Mouse (Mus musculus) kidney, postnatal 10 days (tissue): ENCODE measurements around the gene Trp53inp2.
A peak's percentile ranks its signal among the peaks of the same experiment; 100 is the strongest.

ENCODE experiments used
- DNase-seq: peaks from one replicate; pipeline ENCODE4 v3.0.0; 2021; ENCODE audit warnings: mixed read lengths

Trp53inp2 gene

DNA sequence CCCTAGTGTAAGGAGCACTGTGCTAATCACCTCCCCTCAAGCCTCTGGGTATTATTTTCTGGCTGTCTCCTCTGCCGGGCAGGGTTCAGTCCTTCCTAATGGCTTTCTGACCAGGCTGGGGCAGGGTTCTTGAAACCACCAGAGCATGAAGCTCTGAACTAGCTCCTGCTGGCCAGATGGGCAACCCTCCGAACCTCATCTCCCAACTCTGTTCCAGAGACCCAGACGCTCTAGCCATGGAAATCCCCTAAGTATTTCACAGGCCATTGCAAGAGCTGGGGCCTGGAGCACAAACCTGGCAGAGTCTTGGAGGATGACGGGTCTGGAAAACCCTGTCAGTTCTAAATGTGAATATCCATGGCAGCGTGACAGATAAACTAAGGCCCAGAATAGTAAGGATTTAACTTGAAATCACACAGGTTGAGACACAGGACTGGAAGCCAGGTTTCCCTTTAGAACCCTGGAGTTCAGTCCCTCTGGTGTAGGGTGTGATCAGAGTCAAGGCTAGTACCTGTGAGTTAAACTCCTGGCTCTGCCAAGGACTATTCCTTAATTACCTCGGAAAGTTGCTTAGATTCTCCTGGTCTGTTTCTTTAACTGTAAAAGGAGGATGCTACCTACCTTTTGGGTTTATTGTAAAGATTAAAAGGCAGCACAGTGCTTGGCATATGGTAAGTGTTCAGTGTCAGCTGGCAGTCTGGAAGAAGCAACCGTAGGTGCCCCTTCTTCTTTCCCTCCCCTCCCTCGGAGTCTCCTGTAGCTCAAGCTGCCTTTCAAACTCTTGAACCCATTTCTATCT, at the start of gene Trp53inp2:
Trp53inp2 (plus strand) TSS at position 799 of the 799 bp plus-strand sequence.
- DNase-seq: peak; percentile 58

DNA sequence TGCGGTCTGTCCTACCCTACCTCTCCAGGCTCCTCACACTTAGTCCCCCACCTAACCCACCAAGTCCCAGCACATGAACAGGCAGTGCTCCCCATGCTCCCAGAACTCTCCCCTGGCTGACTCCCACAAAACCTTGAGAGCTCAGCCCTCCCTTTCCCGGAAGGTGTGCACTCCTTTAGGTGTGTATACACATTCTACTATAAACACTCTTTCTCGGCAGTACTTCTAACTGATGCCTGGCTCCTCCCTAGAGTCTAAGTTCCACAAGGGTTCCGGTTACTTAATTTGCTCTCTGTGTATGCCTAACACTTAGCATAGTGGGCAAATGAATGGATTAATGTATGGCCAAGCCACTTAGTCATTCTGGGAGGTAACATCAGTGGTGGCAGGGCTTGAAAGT, 49.5 kb upstream of the Trp53inp2 start:
- no peak for DNase-seq

DNA sequence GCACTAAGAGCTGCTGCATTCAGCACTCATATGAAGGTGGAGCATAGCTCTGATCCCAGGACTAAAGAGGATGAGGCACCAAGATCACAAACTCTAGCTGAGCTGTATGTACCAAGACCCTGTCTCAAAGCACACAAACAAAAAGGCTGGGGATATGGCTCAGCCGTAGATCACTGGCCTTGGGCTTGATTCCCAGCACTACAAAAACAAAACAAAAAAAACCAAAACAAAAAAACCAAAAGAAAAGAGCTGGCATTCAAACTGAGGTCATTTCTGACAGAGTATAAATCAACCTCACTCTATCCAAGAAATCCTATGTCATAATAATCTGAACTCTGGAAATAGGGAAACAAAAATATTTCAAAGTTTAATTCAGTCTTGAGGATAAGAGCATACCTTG, 47.4 kb upstream of the Trp53inp2 start:
- no peak for DNase-seq

DNA sequence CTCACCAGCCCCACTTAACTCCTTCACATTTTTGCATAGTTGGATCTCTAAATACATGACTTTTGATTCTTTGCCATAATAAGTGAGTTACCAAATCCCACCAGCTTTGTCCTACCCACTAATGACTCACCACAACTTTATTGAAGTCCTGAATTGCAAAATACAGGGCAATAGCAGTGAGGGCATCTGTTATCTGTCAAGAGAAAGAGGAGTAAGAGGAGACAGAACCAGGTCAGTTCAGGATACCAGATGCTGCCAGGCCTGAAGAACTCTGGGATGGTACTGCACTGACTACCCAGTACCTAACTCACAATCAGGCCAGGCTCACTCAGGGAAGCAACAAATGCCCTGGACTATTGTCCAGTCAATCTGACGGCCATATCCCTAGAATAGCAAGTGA, 45.6 kb upstream of the Trp53inp2 start:
- DNase-seq: no peak

DNA sequence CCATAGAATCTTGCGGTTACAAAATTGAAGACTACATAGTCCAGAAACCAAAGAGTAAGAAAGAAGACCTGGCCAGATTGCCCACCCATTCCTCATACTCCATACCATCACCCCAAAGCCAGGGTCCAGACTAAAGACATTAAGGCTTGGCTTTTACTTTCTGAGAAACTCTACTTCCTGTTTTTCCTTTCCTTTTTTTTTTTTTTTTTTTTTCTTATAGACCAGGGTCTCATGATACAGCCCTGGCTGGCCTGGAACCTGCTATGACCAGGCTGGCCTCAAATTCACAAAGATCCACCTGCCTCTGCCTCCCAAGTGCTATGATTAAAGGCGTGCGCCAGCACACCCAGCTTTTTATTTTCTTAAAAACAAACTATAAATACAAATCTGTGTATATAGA, 44.6 kb upstream of the Trp53inp2 start:
- DNase-seq: no peak

DNA sequence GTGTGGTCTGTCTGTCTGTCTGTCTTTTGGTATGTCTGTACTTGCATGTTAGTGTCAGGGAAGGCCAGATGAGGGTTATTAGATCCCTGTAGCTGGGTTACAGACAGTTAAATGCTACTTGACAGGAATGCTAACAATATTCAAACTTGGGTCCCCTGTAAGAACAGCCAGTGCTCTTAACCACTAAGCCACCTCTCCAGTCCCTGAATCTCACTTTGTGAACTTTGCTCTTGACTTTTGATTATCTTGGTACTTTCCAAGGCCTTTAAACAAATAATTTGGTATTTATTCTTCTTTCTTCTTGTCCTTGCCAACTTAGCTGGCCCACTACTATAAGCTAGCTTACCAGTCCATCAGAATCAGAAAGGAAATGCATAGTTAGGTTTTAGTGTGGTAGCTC, 40.7 kb upstream of the Trp53inp2 start:
- no peak for DNase-seq

DNA sequence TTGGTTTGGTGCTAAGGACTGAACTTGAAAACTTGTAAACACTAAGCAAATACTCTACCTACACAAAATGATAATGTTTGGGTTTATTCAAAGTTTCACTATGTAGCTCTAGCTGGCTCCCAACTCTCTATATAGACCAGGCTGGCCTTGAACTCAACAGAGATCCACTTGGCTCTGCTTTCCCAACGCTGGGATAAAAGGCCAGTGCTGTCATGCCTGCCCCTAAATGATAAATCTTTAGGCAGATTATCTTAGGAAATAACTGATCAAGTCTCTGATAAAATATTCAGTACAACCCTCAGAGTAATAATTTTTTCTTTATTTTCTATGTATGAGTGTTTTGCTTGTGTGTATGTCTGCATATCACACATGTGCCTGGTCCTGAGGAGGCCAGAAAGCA, 34.2 kb upstream of the Trp53inp2 start:
- DNase-seq: no peak

DNA sequence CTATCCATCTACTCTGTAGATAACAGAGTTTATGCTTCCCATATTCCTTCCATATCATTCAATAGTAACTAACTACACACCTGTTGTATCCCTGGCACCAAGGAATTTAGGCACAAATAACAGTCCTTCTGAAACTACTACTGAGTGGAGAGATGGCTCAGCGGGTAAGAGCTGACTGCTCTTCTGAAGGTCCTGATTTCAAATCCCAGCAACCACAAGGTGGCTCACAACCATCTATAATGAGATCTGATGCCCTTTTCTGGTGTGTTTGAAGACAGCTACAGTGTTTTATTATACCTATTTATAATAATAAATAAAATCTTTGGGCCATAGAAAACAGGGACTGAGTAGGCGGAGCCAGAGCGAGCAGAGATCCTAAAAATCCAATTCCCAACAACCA, 26.5 kb upstream of the Trp53inp2 start:
- no peak for DNase-seq

DNA sequence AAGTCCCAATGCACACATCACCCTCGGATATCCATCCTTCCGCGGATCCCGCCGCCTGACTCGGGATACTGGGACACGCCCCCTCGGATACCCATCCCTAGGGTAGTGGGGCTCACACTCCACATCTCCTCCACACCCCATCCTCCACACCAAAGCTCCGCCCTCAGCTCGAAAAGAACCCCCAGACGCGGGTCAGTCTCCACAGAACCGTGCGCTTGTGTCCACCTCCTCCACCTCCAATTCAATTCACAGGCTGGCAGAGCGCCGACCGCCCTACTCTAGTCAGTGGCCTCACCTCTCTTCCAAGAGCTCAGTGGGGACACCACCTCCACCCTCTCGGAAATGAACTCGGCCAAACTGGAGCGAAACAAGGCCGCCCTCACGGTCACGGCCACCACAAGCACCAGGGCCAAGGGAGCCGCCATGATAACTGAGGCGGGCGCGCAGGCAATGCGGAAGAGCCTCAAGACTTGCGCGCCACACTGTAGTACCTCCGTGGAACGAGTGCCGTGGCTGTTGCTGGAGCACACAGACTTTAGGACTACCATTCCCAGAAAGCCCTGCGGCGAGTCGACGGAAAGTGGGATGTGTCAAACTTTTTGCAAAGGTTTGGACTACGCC, 23.8 kb upstream of the Trp53inp2 start, which contains the start of gene Pigu:
Pigu (minus strand) TSS at position 460 of the 621 bp plus-strand sequence.
- DNase-seq: peak; percentile 96

DNA sequence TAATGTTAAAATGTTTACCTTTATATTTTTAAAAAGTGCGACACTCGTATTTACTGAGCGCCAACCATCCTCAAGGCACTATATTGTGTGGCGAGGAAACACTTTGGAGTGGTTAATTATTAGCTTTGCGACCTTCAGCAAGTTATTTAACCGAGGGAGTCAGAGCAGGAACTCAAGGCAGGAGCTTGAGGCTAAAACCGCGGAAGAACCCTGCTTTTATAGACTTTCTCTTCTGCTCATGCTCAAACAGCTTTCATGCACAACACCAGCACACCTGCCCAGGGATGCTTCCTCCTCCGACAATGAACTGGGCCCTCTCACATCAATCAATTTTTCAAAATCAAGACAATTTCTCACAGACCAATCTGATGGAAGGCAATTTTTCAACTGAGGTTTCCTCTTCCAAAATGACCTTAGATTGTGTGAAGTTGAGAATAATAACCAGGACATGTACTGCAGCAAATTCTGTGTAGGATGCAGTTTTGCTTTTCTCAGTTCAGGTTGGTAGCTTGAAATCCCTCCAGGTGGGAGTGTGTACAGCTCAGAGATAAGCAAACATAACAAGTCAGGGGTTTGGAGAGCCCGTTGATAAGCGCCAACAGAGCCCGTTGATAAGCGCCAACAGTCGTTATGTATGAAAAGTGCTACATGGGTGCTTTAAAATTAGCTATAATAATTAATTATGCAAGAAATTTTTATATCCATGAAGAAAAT, 23.0 kb upstream of the Trp53inp2 start:
- DNase-seq: peak; percentile 37

DNA sequence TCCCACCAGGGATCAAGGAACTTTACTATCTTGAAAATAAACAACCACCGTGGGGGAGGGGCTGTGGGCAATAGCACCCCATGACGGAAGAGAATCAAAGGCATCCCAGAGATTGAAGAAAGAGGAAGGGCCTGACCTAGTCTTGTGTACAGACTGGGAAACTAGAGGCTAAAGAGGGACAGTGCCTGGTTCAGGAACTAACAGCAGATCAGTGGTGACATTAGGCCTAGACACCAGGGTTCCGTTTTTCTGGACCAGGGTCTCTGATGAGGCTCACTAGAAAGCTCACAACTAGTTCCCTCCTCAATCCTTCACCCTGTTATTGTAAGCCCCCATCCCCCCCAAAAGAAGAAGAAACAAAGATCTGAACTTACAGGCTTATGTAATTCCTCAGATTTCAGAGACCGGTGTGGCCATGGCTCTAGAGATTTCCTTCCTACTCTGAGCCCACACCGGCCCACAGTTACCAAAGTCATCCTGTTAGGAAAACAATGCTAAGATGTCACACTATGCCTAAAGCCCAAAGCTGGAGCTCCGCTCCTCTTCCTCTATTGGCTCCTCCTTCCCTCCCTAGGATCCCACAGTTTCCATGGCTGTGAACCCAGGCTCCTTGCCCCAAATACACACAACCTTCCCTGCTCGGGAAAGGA, 13.1 kb upstream of the Trp53inp2 start:
- no peak for DNase-seq

DNA sequence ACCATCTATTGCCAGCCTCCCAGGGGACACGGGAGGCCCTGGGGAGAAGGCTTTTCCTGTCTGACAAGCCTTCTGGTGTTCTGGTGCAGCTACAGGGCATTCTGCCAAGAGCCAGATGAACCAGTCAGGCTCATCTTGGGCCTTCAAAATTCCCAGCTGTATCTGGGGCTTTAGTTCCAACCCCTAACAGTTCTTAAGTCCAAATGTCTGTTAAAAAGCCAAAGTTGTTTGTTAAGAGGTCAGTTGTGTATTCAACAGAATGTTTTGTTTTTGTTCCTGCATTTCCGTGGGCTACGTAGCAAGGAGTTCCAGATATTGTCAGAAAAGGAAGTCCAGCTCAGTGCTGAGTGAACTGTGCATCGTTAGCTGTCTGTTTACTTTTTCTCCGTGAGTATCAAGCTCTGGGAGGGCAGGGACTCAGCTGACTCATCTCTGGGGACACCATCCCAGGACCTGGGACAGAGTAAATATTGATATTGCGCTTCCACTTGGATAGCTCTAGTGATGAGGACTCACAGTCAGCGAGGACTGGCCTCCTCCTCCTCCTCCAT, 11.5 kb upstream of the Trp53inp2 start:
- DNase-seq: peak; percentile 70

DNA sequence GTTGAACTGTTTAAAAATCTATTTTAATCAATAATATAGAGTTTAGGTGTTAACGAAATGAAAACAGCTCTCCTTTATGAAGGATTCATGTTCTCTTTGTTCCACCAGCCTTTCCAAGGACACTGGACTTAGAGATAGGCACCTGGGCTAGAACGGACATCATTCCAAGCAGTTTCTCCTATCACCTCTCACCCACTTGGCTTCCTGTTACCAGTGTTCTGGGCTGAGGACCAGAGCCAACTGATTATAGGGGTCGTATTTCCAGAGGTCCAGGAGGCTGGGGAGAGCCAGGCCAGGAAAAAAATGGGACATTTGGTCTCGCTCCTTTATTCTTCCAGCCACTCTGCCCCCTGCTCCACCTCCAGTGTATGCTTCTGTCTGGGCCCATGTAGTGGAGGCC, 8.4 kb upstream of the Trp53inp2 start:
- DNase-seq: no peak

DNA sequence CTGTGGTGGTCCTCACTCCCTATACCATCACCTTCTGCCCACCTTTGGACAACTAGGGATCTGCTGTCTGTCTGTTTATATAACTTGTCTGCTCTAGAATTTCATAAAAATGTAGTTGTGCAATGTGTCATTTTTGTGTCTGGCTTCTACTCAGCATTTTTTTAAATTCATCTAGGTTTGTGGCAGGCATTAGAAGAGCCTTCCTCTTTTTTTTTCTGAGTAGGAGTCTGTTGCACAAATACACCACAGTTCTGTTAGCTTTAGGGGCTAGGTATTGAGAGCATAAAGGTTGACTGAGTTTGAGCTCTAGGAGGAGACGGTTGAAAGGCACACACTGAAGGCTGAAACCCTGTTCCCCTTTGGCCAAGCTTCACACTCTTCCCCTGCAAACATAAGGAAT, 7.6 kb upstream of the Trp53inp2 start:
- no peak for DNase-seq

DNA sequence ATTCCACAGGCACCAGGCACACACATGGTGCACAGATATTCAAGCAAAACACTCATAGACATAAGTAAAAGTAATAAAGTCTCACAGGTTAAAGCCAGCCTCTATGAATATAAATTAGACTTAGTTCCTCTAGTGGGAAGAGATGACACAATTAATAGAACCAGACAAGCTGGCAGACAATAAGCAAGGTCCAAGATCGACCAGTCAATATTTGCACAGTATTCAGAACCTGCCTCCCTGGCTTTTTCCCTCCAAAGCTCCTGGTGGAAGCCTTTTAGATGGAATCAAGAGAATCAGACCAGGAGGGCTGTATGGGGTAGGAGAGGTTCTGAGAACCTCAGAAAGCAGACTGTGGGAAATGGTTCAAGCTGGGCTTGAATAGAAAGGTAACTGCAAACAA, 7.0 kb upstream of the Trp53inp2 start:
- DNase-seq: no peak

DNA sequence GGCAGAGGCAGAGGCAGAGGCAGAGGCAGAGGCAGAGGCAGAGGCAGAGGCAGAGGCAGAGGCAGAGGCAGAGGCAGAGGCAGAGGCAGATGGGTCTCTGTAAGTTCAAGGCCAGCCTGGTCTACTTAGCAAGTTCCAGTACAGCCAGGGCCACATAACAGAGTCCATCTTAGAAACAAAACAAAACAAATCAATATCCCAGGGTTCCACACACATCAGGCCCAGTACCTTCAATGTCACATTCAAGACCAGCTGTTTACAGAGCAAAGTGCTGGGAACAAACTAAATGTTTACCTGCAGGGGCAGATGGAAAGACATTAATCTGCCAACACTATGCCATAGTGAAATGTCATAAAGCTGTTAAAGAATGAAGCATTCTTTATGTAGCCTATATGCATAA, 6.3 kb upstream of the Trp53inp2 start:
- DNase-seq: no peak

DNA sequence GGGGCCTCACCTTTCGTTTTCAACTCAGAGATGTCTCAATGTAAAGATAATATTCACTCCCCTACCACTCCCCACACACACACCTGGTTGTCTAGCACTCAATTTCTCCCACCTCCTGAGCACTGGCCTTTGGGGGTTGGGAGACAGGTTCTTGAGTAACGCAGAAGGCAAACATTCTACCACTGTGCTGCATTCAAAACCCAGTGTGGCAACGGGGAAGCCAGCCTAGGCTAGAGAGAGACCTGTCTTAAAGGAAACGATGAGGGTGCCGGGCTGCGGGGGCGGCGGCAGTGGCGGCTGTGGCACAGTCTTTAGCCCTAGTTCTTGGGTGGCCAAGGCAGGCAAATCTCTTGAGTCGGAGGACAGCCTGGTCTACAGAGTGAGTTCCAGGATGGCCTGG, 4.7 kb upstream of the Trp53inp2 start:
- DNase-seq: no peak

DNA sequence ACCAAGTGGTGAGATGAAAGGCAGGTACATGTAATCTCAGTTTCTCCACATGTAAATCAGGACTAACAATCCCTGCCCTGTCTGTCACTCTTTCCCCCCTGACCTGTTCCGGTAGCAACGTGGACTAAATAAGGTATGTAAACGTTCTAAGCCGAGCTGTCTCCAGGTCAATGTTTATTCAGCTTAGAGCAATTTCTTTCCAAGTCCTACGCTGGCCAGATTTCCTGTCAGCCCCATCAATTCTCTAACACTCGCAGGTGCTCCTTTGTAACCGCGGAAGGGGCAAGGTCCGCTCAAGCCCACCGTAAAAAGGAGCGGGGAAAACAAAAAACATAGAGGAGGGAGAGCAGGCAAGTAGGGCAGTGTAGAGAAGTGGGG, 190 bp downstream of the Trp53inp2 start:
- DNase-seq: peak; percentile 20

DNA sequence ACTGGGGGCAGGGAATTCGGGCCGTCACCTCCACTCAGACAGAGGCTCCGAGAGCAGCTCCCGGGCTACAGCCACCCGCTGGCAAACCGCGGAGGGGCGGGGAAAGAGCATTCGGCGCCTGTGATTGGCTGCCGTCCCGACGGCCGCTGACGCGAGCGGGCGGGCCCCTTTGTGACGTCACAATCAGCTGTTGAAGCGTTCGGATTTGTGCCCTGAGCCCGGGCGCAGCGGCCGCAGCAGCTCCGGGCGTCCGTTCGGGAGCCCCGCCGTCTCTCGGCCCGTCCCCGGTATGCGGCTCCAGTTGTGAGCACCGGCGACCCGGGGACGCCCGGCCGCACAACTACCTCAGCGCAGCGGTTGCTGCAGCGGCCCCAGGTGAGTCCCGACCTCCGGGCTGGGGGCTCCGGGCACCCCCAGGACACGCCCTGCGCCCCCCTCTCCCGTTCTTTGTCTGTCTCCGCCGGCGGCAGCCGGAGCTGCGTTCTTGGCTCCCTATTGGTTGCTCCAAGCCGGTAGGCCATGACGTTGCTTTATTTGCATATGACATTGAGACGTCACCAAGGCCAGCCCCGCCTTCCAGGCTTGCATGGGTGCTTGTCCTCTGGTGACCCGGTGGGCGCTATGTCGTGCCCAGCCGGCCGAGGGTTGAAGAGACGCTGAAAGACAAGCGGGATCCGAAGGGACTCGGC, 928 bp downstream of the Trp53inp2 start:
- DNase-seq: peak; percentile 99

DNA sequence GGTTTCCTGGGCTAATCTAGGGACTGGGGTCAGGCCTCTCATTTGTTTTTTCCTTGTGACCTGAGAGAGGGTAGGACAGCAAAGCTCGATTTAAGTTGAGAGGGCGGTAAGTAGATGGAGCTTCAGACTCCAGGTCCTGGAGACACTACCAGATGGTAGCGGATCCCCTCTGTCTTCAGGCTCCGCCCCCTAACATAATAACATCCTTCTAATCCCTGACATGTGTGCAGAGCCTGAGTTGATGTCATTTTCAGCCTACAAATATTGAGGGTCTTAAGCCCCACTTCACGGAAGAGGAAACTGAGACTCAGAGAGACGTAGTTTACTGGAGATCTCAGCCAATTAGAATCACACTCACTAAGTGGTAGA, 1.5 kb downstream of the Trp53inp2 start:
- DNase-seq: no peak

DNA sequence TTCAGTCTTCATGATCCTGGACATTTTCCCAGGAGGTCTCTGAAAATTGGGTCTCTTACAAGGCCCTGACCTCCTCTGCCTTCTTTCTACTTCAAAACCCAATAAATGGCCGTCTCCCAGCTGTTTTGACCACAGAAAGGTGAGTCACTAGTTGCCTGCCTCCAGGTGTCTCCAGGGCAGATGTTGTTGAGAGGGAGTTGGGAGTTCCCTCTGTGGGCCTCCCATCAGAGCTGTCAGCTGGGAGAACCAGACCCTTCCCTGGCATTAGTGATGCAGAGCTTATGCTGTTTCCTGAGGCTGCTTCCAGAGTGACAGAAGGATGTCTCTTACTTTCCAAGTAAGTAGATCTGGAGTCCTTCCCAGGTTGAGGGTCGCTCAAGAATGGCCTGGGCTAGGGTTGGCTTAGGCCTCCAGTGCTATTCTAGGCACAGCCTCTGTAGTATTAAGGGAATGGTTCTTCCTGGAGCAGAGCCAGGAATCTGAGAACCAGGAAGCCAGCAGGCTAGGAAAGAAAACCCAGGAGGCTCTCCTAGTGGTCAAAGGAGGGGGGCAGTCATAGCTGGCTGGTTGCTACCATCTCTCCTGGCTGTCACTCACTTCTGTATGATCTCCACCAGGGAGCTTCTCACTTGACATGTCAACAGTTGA, 2.1 kb downstream of the Trp53inp2 start:
- peak; percentile 74 for DNase-seq

DNA sequence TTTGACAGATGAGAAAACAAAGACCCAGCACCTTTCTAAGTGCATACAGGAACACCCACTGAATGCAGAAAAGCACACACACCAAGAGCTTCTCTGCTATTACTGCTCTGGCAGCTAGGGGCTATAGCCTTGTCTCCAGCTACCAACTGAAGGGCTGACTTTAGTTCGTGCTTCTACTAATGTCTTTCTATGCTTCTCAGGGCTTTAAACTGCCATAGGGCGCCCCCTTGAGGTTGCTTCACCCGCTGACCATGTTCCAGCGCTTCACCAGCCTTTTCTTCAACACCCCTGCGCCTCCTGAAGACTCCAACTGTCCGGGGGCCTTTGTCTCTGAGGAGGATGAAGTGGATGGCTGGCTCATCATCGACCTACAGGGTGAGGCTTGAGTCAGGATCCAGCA, 4.2 kb downstream of the Trp53inp2 start:
- DNase-seq: peak; percentile 90
